Mouse (Mus musculus) T-helper 1 cell (primary cell): ENCODE measurements around the gene Tmem45a2.
"Not testable (repeated sequence)": the region's sequence is repeated elsewhere in the genome, so short reads cannot be mapped to it uniquely, and the experiment has no call there.

Experiments
- in situ Hi-C: fragments of 300-600 bp; cut with MboI, MseI; formaldehyde crosslinking; loops from one replicate; pipeline ENCODE4 v1.15.1; 2025; ENCODE audit warnings: high pct_unique_total_duplicates

The Tmem45a2 gene

DNA sequence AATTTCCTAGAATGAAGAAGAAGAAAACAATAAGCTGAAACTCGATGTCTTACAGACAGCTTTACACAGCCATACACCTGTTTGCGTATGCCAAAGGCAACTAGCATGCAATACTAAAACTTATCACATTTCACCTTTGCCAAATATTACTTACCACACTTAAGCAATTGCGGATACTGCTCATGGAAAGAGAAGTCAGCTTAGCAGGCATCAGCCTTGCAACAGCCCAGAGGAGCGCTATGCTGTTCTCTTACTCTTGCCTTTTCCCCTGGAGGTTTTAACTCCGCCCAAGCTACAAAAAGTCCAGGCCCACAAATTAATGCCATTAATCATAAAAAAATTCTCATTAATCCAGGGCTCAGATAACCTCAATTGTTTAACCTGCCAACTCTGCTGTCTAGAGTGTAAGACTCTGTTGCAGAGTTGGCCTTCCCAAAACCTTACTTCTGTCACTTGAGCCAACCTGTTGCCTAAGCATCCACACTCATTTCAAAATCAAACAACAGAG lies at the start of gene Tmem45a2:
Tmem45a2 (minus strand) TSS at position 241 of the 508 bp plus-strand sequence.
- in situ Hi-C loops = loop anchor here (10.0 kb wide), 2 partner anchors 286 to 1774 kb away; no protein-coding TSS in a partner anchor

GRCm38 (mm10) chr16:57117562-57117961 lies 46.4 kb upstream of the Tmem45a2 start:
- in situ Hi-C loops = no loop called here

GRCm38 (mm10) chr16:57116066-57116465 lies 44.9 kb upstream of the Tmem45a2 start:
- in situ Hi-C loops = no loop called here

DNA sequence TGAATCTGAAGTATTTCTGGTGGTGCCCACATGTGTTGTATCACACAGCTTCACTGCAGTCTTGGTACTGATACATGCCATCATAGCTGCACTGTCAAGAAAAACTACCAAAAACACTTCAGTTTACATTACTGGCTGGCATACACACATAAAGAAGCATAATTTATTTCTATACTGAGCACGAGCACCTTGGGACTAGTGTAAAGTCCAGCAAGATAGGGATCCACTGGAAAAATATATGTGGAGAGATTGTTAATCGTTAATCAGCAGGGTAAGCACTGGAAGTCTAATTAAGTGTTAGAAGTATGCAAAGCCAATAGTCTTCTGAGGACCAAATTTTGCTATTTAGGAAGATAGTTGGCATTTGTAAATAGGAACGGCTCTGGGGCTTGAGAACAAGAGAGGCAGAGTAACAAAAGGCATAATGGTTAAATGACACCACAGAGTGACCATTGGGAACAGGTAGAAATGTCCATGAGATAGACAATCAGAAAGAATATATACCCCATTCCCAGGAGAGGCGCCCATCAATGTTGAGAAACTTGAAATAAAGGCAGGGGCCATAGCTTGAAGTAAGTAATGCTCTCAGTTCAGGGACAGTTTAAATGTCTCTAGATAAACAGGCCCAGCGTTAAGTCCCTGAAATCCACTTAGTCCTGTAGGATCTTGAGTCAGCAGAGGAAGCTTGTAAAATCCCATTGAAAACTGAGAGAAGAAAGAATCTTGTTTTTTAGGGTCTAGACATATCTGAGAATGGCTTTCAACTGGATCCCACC lies 35.2 kb upstream of the Tmem45a2 start:
- in situ Hi-C loops = no loop called here

DNA sequence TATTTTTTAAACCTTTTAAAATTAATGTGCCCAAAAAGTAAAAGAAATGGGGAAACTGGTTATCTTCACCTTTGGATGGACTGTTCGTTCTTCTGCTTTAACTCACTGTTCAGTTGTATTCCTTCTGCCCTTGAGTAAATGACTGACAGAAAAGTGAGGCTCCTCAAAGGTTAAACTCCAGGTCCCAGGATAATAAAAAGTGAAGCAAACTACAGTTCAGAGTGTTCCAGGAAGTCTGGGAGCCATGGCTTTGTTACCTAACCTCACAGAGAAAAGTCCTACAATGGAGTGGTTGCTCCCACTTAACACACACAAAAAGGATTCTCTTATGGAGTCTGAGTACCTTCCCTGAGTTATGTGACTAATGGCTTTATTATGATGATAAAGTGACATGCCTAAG lies 30.0 kb upstream of the Tmem45a2 start:
- in situ Hi-C loops = no loop called here

- in situ Hi-C loops = loop anchor here (10.0 kb wide), 1 partner anchor 325 kb away; no protein-coding TSS in a partner anchor
Measured at GRCm38 (mm10) chr16:57099572-57100237, 28.5 kb upstream of the Tmem45a2 start.

- in situ Hi-C loops = loop anchor here (10.0 kb wide), 1 partner anchor 324 kb away; no protein-coding TSS in a partner anchor
Measured at GRCm38 (mm10) chr16:57098468-57099144, 27.4 kb upstream of the Tmem45a2 start.

DNA sequence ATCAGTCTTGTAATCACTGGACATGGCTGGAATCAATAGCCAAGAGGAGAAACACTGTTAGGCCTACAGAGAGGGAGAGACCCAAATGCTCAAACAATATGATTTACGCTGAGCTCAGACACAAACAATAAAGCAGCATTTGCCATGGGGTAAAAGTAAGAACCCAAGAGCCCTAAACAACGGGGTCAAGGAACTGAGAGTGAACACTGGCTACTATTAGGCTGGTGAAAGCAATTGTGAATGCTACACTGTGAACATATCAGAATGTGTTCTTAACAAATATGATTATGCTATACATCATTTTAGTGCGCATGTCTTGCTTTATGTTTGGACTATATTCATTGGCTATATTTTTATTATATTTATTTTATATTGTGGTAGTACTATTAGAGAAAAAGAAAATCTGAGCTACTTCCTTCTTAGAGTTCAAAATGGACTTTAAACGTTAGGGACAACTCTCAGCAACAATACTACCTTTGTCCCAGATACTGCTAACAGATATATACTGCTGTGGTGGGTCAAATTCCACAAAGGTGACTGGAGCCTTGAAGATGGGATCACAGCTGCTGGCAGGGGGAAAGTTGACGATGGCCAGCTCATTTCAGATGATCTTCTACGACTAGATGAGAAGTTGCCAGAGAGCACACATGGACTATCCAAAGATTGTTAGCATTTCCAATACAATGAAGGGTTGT lies 21.9 kb upstream of the Tmem45a2 start:
- in situ Hi-C loops = loop anchor here (10.0 kb wide), 1 partner anchor 318 kb away; no protein-coding TSS in a partner anchor

- in situ Hi-C loops = loop anchor here (10.0 kb wide), 1 partner anchor 318 kb away; no protein-coding TSS in a partner anchor
Measured at GRCm38 (mm10) chr16:57092460-57092859, 21.3 kb upstream of the Tmem45a2 start.

GRCm38 (mm10) chr16:57079577-57079976 lies 8.4 kb upstream of the Tmem45a2 start:
- in situ Hi-C loops = loop anchor here (10.0 kb wide), 2 partner anchors 295 to 1765 kb away; no protein-coding TSS in a partner anchor

DNA sequence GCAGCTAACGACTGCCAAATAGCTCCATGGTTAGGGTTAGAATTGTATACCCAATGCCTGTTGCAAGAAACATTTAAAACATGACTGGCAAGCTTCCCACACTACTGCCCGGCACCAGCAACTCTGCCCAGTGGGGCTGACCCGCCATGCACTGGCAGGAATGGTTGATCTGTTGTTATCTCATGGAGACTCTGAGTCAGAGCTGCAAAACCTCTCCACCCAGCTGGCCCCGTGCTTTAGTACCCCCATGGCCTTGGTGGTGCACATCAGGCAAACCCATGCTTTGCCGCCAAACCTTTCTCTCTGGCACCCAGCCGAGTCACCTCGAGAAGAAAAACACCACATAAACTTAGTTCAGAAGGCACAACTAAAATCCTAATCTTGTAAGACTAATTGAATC lies 4.8 kb upstream of the Tmem45a2 start:
- in situ Hi-C loops = loop anchor here (10.0 kb wide), 2 partner anchors 291 to 1769 kb away; no protein-coding TSS in a partner anchor

GRCm38 (mm10) chr16:57062045-57062444 lies 9.1 kb downstream of the Tmem45a2 start:
- in situ Hi-C loops = no loop called here

GRCm38 (mm10) chr16:57056995-57057394 lies 14.2 kb downstream of the Tmem45a2 start:
- in situ Hi-C loops = no loop called here

- in situ Hi-C loops = no loop called here
Measured at GRCm38 (mm10) chr16:57049974-57050373, 21.2 kb downstream of the Tmem45a2 start.

- in situ Hi-C loops = no loop called here
Measured at GRCm38 (mm10) chr16:57038600-57038999, 32.6 kb downstream of the Tmem45a2 start.

GRCm38 (mm10) chr16:57030150-57030885 lies 40.9 kb downstream of the Tmem45a2 start:
- in situ Hi-C loops = no loop called here

GRCm38 (mm10) chr16:56998283-56998682 lies 72.9 kb downstream of the Tmem45a2 start:
- in situ Hi-C loops = not testable (repeated sequence)
